ENCODE assay signal across 7 mouse cellular contexts in genomic region chr4:98322223-98322622, GRCm38 (mm10).
DNase-seq lines count a peak whose midpoint lies in the region; ATAC-seq and TF ChIP-seq lines count a peak whose summit lies in the region.

No protein-coding gene starts in this region.

- H3K4me1 ChIP-seq in embryonic facial prominence, embryonic 12.5 days, result peaks cover 26% of the 10 kb centered on the region
- H3K4me1 ChIP-seq in kidney, adult 2 months (ENCODE audit: control insufficient read depth, insufficient read depth, low read length), result no peaks in the 10 kb centered on the region; the same call in 1 of the 2 replicates
- H3K4me1 ChIP-seq in limb, embryonic 11.5 days (ENCODE audit: control insufficient read depth, insufficient read depth, low read length), result peaks cover 14% of the 10 kb centered on the region
- peaks cover 10% of the 10 kb centered on the region for H3K4me1 ChIP-seq in midbrain, embryonic 13.5 days (replicated peaks)
- H3K4me1 ChIP-seq in small intestine, adult 2 months (ENCODE audit: control insufficient read depth, insufficient read depth, insufficient read length, low read length), result no peaks in the 10 kb centered on the region

- TF ChIP-seq CTCF in kidney, adult 2 months (conservative IDR thresholded peaks at IDR 0.05; ENCODE audit: insufficient read depth, insufficient read length, low read depth, low read length), result peak; percentile 95
- peak; percentile 89 for TF ChIP-seq CTCF in small intestine, adult 2 months (IDR thresholded peaks at IDR 0.05; ENCODE audit: extremely low read depth, insufficient read length, insufficient replicate concordance, low read depth, low read length)

- no peaks in the 10 kb centered on the region for H3K36me3 ChIP-seq in embryonic facial prominence, embryonic 12.5 days
- H3K36me3 ChIP-seq in kidney, adult 2 months (ENCODE audit: control insufficient read depth, insufficient read depth, low read length), result no peaks in the 10 kb centered on the region
- no peaks in the 10 kb centered on the region for H3K36me3 ChIP-seq in limb, embryonic 11.5 days (ENCODE audit: control insufficient read depth, insufficient read depth, low read length)
- H3K36me3 ChIP-seq in midbrain, embryonic 13.5 days, result no peaks in the 10 kb centered on the region
- H3K36me3 ChIP-seq in small intestine, adult 2 months (ENCODE audit: control insufficient read depth, insufficient read depth, low read length), result no peaks in the 10 kb centered on the region

- peak overlapping the region; percentile 25 for H3K4me3 ChIP-seq in embryonic facial prominence, embryonic 12.5 days
- H3K4me3 ChIP-seq in kidney, adult 2 months (ENCODE audit: insufficient read depth, low read depth, low read length), result peak overlapping the region; percentile 37; the same call in 1 of the 2 replicates
- H3K4me3 ChIP-seq in limb, embryonic 11.5 days (ENCODE audit: low read depth, low read length), result peak overlapping the region; percentile 27
- H3K4me3 ChIP-seq in midbrain, embryonic 13.5 days (replicated peaks), result peak overlapping the region; percentile 47
- H3K4me3 ChIP-seq in small intestine, adult 2 months (ENCODE audit: low read depth, low read length), result peak overlapping the region; percentile 47

- under 1% methylated on average over 29 of the region's 29 CpGs for WGBS in embryonic facial prominence, embryonic 12.5 days
- WGBS in kidney, adult 2 months, result under 1% methylated on average over 29 of the region's 29 CpGs
- under 1% methylated on average over 29 of the region's 29 CpGs for WGBS in limb, embryonic 11.5 days
- WGBS in midbrain, embryonic 13.5 days, result 0% methylated on average over 29 of the region's 29 CpGs
- WGBS in small intestine, adult 2 months, result under 1% methylated on average over 29 of the region's 29 CpGs

- DNase-seq in adrenal gland, postnatal 25 days, result peak; percentile 97
- DNase-seq in heart, adult 18-20 months, result peak; percentile 96
- peak; percentile 96 for DNase-seq in kidney, adult 2 months
- DNase-seq in limb, embryonic 11.5 days (ENCODE audit: low spot score), result peak; percentile 94

- peak; percentile 86 for ATAC-seq in embryonic facial prominence, embryonic 12.5 days (ENCODE audit: insufficient number of reproducible peaks, insufficient read depth, low FRiP score, low TSS enrichment)
- peak; percentile 83 for ATAC-seq in limb, embryonic 11.5 days (ENCODE audit: insufficient number of reproducible peaks, low FRiP score, low TSS enrichment, low read depth)
- peak; percentile 95 for ATAC-seq in midbrain, embryonic 13.5 days

- 0 out of 2 replicates have a peak, but pooled peaks cover 6% of the 10 kb centered on the region for H3K9me3 ChIP-seq in embryonic facial prominence, embryonic 12.5 days
- no peaks in the 10 kb centered on the region for H3K9me3 ChIP-seq in limb, embryonic 11.5 days (ENCODE audit: control insufficient read depth, low read length)
- H3K9me3 ChIP-seq in midbrain, embryonic 13.5 days, result no peaks in the 10 kb centered on the region

- TF ChIP-seq POLR2A in kidney, adult 2 months (IDR thresholded peaks at IDR 0.05; ENCODE audit: low read depth, low read length), result no peak
- TF ChIP-seq POLR2A in small intestine, adult 2 months (IDR thresholded peaks at IDR 0.05; ENCODE audit: low read depth, low read length), result no peak

- peak overlapping the region; percentile 78 for H3K27ac ChIP-seq in embryonic facial prominence, embryonic 12.5 days
- peak overlapping the region; percentile 77 for H3K27ac ChIP-seq in kidney, adult 2 months (ENCODE audit: insufficient read depth, low read depth, low read length)
- no peak overlapping the region for H3K27ac ChIP-seq in limb, embryonic 11.5 days (replicated peaks; ENCODE audit: low read depth, low read length)
- H3K27ac ChIP-seq in midbrain, embryonic 13.5 days, result peak overlapping the region; percentile 81
- H3K27ac ChIP-seq in small intestine, adult 2 months (ENCODE audit: insufficient read depth, low read depth, low read length), result 0 out of 2 replicates have a peak overlapping the region, but pooled peaks have one; percentile 7

- peak overlapping the region; percentile 35; the same call in 1 of the 2 replicates for H3K9ac ChIP-seq in embryonic facial prominence, embryonic 12.5 days
- peak overlapping the region; percentile 72 for H3K9ac ChIP-seq in limb, embryonic 11.5 days (ENCODE audit: low read length)
- peak overlapping the region; percentile 73 for H3K9ac ChIP-seq in midbrain, embryonic 13.5 days (replicated peaks)

- H3K27me3 ChIP-seq in embryonic facial prominence, embryonic 12.5 days, result no peaks in the 10 kb centered on the region
- no peaks in the 10 kb centered on the region for H3K27me3 ChIP-seq in kidney, adult 2 months (replicated peaks; ENCODE audit: control insufficient read depth, insufficient read depth, low read length)
- no peaks in the 10 kb centered on the region for H3K27me3 ChIP-seq in limb, embryonic 11.5 days (ENCODE audit: control insufficient read depth, insufficient read depth, low read length)
- H3K27me3 ChIP-seq in midbrain, embryonic 13.5 days, result no peaks in the 10 kb centered on the region
- H3K27me3 ChIP-seq in small intestine, adult 2 months (ENCODE audit: control insufficient read depth, insufficient read depth, low read length), result no peaks in the 10 kb centered on the region

- H3K4me2 ChIP-seq in embryonic facial prominence, embryonic 12.5 days (replicated peaks), result peak overlapping the region; percentile 54
- peak overlapping the region; percentile 60 for H3K4me2 ChIP-seq in limb, embryonic 11.5 days (ENCODE audit: low read depth, severe bottlenecking)
- peak overlapping the region; percentile 75 for H3K4me2 ChIP-seq in midbrain, embryonic 13.5 days (replicated peaks)
